Mouse (Mus musculus): Measurements from ENCODE around the gene 1810010D01Rik. TPM values are rescaled to one million over a fixed set of nuclear protein-coding genes. Genes with fewer than 3 reads are reported as not detected.

1810010D01Rik gene
- polyA plus RNA-seq, 1 experiment, result not detected

DNA sequence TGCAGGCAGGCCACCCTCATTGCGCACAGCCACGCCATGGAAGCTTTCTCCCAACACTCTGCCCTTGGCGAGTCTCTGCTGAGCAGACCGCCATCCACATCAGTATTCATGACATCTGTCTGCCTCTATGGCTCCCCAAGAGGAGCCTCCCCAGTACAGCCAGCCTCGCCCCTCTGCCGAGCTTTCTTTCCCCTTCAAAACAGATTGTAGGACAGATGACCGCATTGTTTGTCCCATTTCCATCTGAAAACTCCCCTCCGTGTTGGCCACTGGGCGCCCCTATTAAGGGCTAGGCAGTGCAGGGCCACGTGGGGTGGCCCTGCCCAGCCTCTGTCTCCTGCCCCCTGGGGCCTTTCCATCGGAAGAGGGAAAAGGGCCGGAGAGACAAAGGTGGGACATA, 34.8 kb downstream of the 1810010D01Rik start:
- Histone ChIP-seq H3K27ac (replicated peaks; ENCODE audit: low read depth, low read length) (no peak overlapping the region), H3K4me1 (ENCODE audit: control insufficient read depth, insufficient read depth, insufficient read length, low read length) (no peaks in the 10 kb centered on the region), H3K4me3 (ENCODE audit: insufficient read depth, low read depth, low read length) (no peak overlapping the region)

GRCm38 (mm10) chr7:145169703-145170102, 38.2 kb downstream of the 1810010D01Rik start:
- H3K27ac ChIP-seq (replicated peaks; ENCODE audit: low read depth, low read length), result no peak overlapping the region
- no peaks in the 10 kb centered on the region for H3K4me1 ChIP-seq (ENCODE audit: control insufficient read depth, insufficient read depth, insufficient read length, low read length)

DNA sequence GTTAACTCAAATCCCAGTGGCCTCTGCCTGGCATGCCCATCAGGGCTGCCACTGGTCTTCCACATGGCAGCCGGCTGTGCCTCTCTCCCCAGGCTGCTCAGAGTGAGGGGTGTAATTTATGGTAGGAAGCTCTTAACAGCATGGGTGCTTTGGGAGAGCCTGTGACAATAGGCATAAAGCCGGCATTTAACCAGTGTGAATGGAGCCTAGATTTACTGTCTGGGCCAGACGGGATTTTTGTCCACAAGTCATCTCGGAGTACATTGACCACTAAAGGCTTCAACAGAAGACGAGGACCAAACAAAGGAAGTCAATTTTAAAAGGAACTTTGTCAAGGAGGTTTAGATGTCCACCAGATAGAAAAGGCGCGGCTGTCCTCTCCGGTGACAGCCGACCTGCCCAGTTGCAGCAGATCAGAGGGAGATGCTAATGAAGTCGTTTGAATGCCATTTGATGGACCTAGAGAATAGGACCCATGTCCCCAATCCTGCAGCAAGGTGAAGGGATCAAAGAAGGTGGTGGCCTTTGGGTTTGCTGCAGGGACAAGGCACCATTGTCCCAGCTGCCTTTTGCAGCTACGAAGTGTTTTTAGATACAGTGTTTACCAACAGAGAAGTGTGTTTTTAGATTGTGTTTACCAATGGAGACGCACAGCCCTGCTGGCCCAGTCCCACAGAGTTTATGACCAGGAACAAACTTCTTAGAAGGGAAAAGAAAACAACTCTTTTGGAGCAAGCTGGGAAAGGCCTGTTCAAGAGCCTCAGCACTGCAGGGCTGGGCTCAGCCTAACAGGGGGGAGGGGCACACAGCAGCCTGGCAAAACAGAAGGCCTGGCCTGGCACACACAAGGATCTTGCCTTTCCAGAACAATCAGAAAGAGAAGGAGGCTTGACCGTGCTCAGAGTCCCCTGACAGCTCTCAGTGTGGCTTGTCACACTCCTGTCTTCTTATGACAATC, 48.4 kb downstream of the 1810010D01Rik start:
- no peak overlapping the region for H3K27ac ChIP-seq (replicated peaks; ENCODE audit: low read depth, low read length)
- no peak overlapping the region for H3K4me3 ChIP-seq (ENCODE audit: insufficient read depth, low read depth, low read length)
- H3K4me1 ChIP-seq (ENCODE audit: control insufficient read depth, insufficient read depth, insufficient read length, low read length), result no peaks in the 10 kb centered on the region

More at GRCm38 (mm10) chr7:145169703-145170102, 38.2 kb downstream of the 1810010D01Rik start:
- no peak overlapping the region for H3K4me3 ChIP-seq (ENCODE audit: insufficient read depth, low read depth, low read length)

Other genes with a start within 250 kb of the 1810010D01Rik start
- 4.3 and 6.6 TPM in 2 replicates for gene Tpcn2, start 75.9 kb upstream of the 1810010D01Rik start, polyA plus RNA-seq (2012; ENCODE audit: insufficient read depth, insufficient read length, missing spikeins)
- gene Mrgprf, start 92.7 kb upstream of the 1810010D01Rik start, polyA plus RNA-seq (2012; ENCODE audit: insufficient read depth, insufficient read length, missing spikeins), result 1.5 and 1.8 TPM in 2 replicates
- gene Mrgprd, start 106.7 kb upstream of the 1810010D01Rik start, polyA plus RNA-seq (2012; ENCODE audit: insufficient read depth, insufficient read length, missing spikeins), result not detected in 2 replicates

Measured in brown adipose tissue, adult 24 weeks (tissue).